Mouse (Mus musculus): Measurements from ENCODE around the gene Gm2a. TPM values are rescaled to one million over a fixed set of nuclear protein-coding genes. Genes with fewer than 3 reads are reported as not detected.

Gm2a gene
- polyA plus RNA-seq, 1 experiment: 5.8 TPM

GRCm38 (mm10) chr11:55134407-55134806, 36.5 kb downstream of the Gm2a start:
- no peak overlapping the region for H3K4me3 ChIP-seq
- H3K4me2 ChIP-seq (ENCODE audit: low read depth): peak overlapping the region; percentile 28
- H3K27me3 ChIP-seq (ENCODE audit: control insufficient read depth, insufficient read depth, insufficient read length): no peaks in the 10 kb centered on the region
- no peak for TF ChIP-seq CEBPB (IDR thresholded peaks at IDR 0.05; ENCODE audit: insufficient read depth, poor library complexity, severe bottlenecking)
- TF ChIP-seq MYOD1 (IDR thresholded peaks at IDR 0.05; ENCODE audit: control insufficient read depth in 1 of 3, insufficient read length in 2 of 3, low read depth in 2 of 3): peak in 2 of 3 experiments; percentile 11 to 27
- no peaks in the 10 kb centered on the region for H3K36me3 ChIP-seq (ENCODE audit: control insufficient read depth, insufficient read depth)
- no peak overlapping the region for H3ac ChIP-seq (ENCODE audit: control insufficient read depth, insufficient read length)
- H3K79me2 ChIP-seq (ENCODE audit: control insufficient read depth, insufficient read depth): no peaks in the 10 kb centered on the region

- H3ac ChIP-seq (ENCODE audit: control insufficient read depth, insufficient read length): no peak overlapping the region
- no peak overlapping the region for H3K4me3 ChIP-seq
- H3K36me3 ChIP-seq (ENCODE audit: control insufficient read depth, insufficient read depth): no peaks in the 10 kb centered on the region
- H3K27me3 ChIP-seq (ENCODE audit: control insufficient read depth, insufficient read depth, insufficient read length): no peaks in the 10 kb centered on the region
- no peak for TF ChIP-seq MYOG (IDR thresholded peaks at IDR 0.05; ENCODE audit: control insufficient read depth in 1 of 3, insufficient read depth in 1 of 3, insufficient read length in 2 of 3, low read depth in 2 of 3)
- TF ChIP-seq CEBPB (IDR thresholded peaks at IDR 0.05; ENCODE audit: insufficient read depth, poor library complexity, severe bottlenecking): peak; percentile 99
- TF ChIP-seq REST (IDR thresholded peaks at IDR 0.05; ENCODE audit: insufficient read depth, insufficient read length): no peak
- H3K4me2 ChIP-seq (ENCODE audit: low read depth): peak overlapping the region; percentile 28
- H3K79me2 ChIP-seq (ENCODE audit: control insufficient read depth, insufficient read depth): no peaks in the 10 kb centered on the region
Observed at GRCm38 (mm10) chr11:55134871-55135270, 37.0 kb downstream of the Gm2a start.

GRCm38 (mm10) chr11:55136770-55137547, 39.0 kb downstream of the Gm2a start:
- no peak for TF ChIP-seq POLR2AphosphoS2 (IDR thresholded peaks at IDR 0.05; ENCODE audit: insufficient read length, low read depth)
- no peak for TF ChIP-seq POLR2A (IDR thresholded peaks at IDR 0.05; ENCODE audit: insufficient read length, low read depth)
- Histone ChIP-seq H3K4me2 (ENCODE audit: low read depth) (no peak overlapping the region), H3K4me3 (no peak overlapping the region), H3ac (ENCODE audit: control insufficient read depth, insufficient read length) (no peak overlapping the region), H3K79me2 (ENCODE audit: control insufficient read depth, insufficient read depth) (no peaks in the 10 kb centered on the region), H3K27me3 (ENCODE audit: control insufficient read depth, insufficient read depth, insufficient read length) (no peaks in the 10 kb centered on the region), H3K36me3 (ENCODE audit: control insufficient read depth, insufficient read depth) (no peaks in the 10 kb centered on the region)

- Histone ChIP-seq H3ac (ENCODE audit: control insufficient read depth, insufficient read length) (no peak overlapping the region), H3K36me3 (ENCODE audit: control insufficient read depth, insufficient read depth) (no peaks in the 10 kb centered on the region), H3K4me3 (no peak overlapping the region), H3K4me2 (ENCODE audit: low read depth) (no peak overlapping the region), H3K27me3 (ENCODE audit: control insufficient read depth, insufficient read depth, insufficient read length) (no peaks in the 10 kb centered on the region), H3K79me2 (ENCODE audit: control insufficient read depth, insufficient read depth) (no peaks in the 10 kb centered on the region)
- TF ChIP-seq POLR2A (IDR thresholded peaks at IDR 0.05; ENCODE audit: insufficient read length, low read depth) (no peak), TCF3 (IDR thresholded peaks at IDR 0.05; ENCODE audit: insufficient read length, low read depth) (no peak), MYOD1 (IDR thresholded peaks at IDR 0.05; ENCODE audit: control insufficient read depth in 1 of 3, insufficient read length in 2 of 3, low read depth in 2 of 3) (no peak), SRF (IDR thresholded peaks at IDR 0.05; ENCODE audit: control insufficient read depth, insufficient read length, low read depth) (no peak), REST (IDR thresholded peaks at IDR 0.05; ENCODE audit: insufficient read depth, insufficient read length) (no peak), TCF12 (IDR thresholded peaks at IDR 0.05; ENCODE audit: insufficient read depth, poor library complexity, severe bottlenecking) (no peak), CEBPB (IDR thresholded peaks at IDR 0.05; ENCODE audit: insufficient read depth, poor library complexity, severe bottlenecking) (no peak), MAX (IDR thresholded peaks at IDR 0.05; ENCODE audit: low read depth) (no peak), POLR2AphosphoS2 (IDR thresholded peaks at IDR 0.05; ENCODE audit: insufficient read length, low read depth) (no peak), USF1 (IDR thresholded peaks at IDR 0.05; ENCODE audit: low read depth) (no peak), MYOG (IDR thresholded peaks at IDR 0.05; ENCODE audit: control insufficient read depth in 1 of 3, insufficient read depth in 1 of 3, insufficient read length in 2 of 3, low read depth in 2 of 3) (no peak)
Observed at GRCm38 (mm10) chr11:55137646-55138045, 39.7 kb downstream of the Gm2a start.

GRCm38 (mm10) chr11:55141502-55141901, 43.6 kb downstream of the Gm2a start:
- Histone ChIP-seq H3K27me3 (ENCODE audit: control insufficient read depth, insufficient read depth, insufficient read length) (no peaks in the 10 kb centered on the region), H3K36me3 (ENCODE audit: control insufficient read depth, insufficient read depth) (no peaks in the 10 kb centered on the region), H3ac (ENCODE audit: control insufficient read depth, insufficient read length) (no peak overlapping the region), H3K79me2 (ENCODE audit: control insufficient read depth, insufficient read depth) (no peaks in the 10 kb centered on the region), H3K4me3 (no peak overlapping the region), H3K4me2 (ENCODE audit: low read depth) (no peak overlapping the region)
- TF ChIP-seq POLR2AphosphoS2 (IDR thresholded peaks at IDR 0.05; ENCODE audit: insufficient read length, low read depth) (no peak), E2F4 (IDR thresholded peaks at IDR 0.05; ENCODE audit: insufficient read depth) (no peak), REST (IDR thresholded peaks at IDR 0.05; ENCODE audit: insufficient read depth, insufficient read length) (no peak), USF1 (IDR thresholded peaks at IDR 0.05; ENCODE audit: low read depth) (no peak), TCF3 (IDR thresholded peaks at IDR 0.05; ENCODE audit: insufficient read length, low read depth) (no peak), CEBPB (IDR thresholded peaks at IDR 0.05; ENCODE audit: insufficient read depth, poor library complexity, severe bottlenecking) (no peak), TCF12 (IDR thresholded peaks at IDR 0.05; ENCODE audit: insufficient read depth, poor library complexity, severe bottlenecking) (no peak), MYOG (IDR thresholded peaks at IDR 0.05; ENCODE audit: control insufficient read depth in 1 of 3, insufficient read depth in 1 of 3, insufficient read length in 2 of 3, low read depth in 2 of 3) (no peak), MYOD1 (IDR thresholded peaks at IDR 0.05; ENCODE audit: control insufficient read depth in 1 of 3, insufficient read length in 2 of 3, low read depth in 2 of 3) (no peak), MAX (IDR thresholded peaks at IDR 0.05; ENCODE audit: low read depth) (no peak), POLR2A (IDR thresholded peaks at IDR 0.05; ENCODE audit: insufficient read length, low read depth) (no peak), SRF (IDR thresholded peaks at IDR 0.05; ENCODE audit: control insufficient read depth, insufficient read length, low read depth) (no peak)

Data from myocyte (in vitro differentiated cells).